Mouse (Mus musculus): Measurements from ENCODE around the gene Mcoln2.

DNA sequence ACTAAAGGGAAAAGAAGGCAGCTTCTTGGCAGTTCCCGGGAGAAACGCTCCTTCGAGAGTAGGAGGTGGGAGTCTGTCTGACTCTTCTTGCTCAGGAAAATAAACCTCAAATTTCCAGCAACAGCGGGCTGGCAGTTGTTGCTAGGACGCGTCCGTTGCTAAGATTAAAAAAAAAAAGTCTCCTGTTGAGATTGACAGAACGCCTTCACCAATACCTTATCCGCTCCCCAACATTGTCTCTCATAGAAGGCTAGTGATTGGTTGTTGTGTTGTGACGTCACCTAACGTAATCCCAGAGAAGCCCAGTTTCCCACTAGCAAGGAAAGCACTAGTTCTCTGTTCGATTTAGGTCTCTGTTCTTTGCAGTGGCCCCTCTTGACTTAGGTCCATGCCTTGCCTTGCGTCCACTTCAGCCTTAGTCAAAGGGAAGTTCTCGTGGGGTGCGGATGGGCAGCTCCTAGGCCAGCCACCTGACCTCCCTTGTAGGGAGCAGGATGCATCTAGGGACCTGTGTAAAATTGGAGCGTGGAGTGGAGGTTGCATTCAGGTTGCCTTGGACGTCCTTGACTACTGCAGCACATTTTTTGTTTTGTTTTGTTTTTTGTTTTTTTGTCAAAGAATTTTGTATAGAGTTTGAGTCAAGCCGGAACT is 41.6 kb upstream of the Mcoln2 start, which contains the start of gene Wdr63:
- TF ChIP-seq USF1 (IDR thresholded peaks at IDR 0.05; ENCODE audit: low read depth, low read length) (no peak), BHLHE40 (IDR thresholded peaks at IDR 0.05; ENCODE audit: low read depth, low read length) (no peak), NRF1 (IDR thresholded peaks at IDR 0.05; ENCODE audit: low read depth, low read length) (no peak), MAX (IDR thresholded peaks at IDR 0.05; ENCODE audit: low read length) (no peak)
